Mouse (Mus musculus) adrenal gland, adult 18-20 months (tissue): Measurements from ENCODE around the gene Rps29. TPM values are rescaled to one million over a fixed set of nuclear protein-coding genes. Genes with fewer than 3 reads are reported as not detected.
A peak's percentile ranks its signal among the peaks of the same experiment; 100 is the strongest.

Experiments used
- DNase-seq, 2 experiments: peaks; one replicate each; pipeline ENCODE4 v3.0.0; 2021 to 2022; ENCODE audit warnings: low spot score in 2 of 2
- microRNA-seq, 2 experiments: library from miRNA; unstranded; fragments of <30 nt; microRNA quantifications; one replicate each; pipeline ENCODE4 v1.2.0; 2021; ENCODE audit warnings: borderline number of aligned reads in 2 of 2
- total RNA-seq, 2 experiments: library from RNA; stranded (reverse); gene quantifications; 1 replicate in 1 of 2; 2 replicates in 1 of 2; pipeline ENCODE4 v1.2.3; 2021

The Rps29 gene
- total RNA-seq, 2 experiments from 2014 or later = 1,279 to 1,338 TPM

DNA sequence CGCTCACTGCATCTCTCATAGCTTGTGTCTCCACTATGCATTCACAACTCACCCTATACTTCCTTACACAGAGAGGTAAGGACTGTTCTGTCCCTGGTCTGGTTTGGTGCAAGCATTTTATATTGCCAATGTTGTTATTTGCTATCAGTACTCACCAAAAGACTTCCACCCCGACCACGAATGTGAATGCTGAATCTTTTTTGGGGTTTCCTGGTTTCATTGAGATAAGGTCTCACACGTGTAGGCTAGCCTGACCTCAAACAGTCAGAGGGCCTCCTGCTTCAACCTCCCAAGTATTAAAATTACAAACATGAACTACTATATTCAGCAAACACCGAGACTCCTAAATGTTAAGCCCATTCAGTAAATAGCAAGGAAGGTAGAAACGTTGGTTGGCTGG, 27.7 kb downstream of the Rps29 start:
- no peak for DNase-seq

DNA sequence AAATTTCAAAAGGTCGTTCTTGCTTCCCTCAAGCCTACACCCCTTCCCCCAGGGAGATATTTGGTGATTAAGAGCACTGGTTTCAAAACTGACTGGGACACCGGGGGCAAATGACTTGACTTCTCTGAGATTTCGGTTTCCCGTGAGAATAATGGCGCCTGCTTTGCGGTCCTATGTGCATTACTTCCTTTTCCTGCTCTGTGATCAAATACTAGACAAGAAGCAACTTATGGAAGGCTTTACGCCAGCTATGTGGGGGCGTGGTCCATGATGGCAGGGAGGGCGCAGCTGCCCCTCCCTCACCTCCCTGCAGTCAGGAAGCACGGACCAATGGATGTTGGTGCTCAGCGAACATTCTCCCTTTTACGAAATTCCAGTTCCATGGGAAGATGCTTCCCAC, 28.5 kb downstream of the Rps29 start:
- no peak for DNase-seq

DNA sequence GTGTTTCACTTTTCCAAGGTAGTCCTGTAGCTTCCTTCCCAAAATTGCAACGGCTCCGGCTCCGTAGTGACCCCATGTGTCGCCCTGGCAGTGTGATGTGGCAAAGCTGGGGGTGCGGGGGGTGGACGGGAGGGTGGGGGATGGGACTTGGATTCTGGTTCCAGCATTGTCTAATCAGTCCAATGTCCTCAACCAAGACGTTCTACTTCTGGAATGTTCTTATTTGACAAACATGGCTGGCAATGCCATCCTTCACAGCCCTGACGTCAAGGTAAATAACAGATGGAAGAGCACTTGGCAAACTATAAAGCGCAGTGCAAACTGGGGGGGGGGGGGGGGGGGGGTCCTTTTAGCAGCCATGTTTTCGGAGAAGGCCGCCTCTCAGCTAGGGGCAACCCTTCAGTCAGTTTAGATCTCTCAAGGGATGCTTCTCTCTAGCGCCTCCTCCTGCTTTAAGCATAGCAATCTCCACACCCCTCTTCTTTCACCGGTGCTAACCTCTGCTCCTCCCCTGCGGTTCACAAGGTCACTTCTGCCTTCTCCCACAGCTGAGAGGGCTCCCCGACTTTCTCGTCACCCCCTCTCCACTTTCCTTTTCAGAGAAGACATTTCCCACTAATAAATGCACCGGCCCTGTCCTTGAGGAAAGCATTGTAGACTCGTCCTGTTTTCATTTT, 29.2 kb downstream of the Rps29 start:
- DNase-seq = no peak

DNA sequence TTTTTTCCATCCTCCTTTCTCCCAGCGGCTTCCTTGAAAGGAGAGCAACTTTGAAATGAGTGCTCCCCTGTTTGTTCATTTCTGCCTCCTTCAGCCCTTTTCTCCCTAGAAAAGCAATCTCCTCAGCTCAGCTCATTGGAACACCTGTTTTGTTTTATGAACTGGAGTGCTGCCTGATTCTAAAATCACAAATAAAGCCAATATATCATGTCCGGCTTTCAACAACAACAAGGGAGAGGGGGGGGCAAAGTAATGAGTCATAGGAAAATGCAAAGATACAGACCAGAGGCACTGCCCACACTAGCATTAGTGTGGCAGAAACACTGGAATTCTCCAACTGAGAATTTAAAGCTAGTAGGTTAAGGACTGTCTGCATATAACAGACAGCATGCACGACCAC, 31.4 kb downstream of the Rps29 start:
- no peak for DNase-seq

DNA sequence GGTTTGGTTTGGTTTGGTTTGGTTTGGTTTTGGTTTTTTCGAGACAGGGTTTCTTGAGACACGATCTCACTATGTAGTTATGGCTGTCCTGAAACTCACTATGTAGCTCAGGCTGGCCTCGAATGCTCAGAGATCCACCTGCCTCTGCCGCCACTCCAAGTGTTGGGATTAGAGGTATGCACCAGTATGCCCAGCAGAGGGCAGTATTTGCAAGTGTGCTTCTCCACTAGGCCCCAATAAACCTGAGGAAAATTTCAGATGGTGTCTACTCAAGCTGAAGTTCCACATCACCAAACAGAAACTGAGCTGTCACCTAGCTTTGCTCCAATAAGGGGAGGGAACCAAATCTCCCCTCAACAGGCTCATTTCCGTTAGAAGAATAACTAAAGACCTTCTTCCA, 31.8 kb downstream of the Rps29 start:
- peak in 1 of 2 experiments; percentile 7 for DNase-seq

DNA sequence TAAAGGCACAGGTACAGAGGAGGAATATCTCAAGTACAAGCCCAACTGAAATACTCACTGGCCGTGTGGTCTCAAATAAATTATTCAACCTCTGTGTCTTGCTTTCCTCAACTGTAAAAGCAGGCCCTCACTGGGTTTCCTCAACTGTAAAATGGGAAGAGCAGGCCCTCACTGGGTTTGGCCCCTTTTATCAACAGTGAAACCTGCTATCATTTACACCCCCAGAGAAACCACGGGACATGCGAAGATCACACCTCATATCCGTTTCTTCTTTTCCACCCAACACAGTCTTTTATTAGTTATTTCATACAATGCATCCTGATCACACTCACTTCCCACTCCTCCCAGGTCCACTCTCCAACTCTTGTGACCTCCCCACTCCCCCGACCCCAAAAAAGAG, 33.9 kb downstream of the Rps29 start:
- DNase-seq = no peak

DNA sequence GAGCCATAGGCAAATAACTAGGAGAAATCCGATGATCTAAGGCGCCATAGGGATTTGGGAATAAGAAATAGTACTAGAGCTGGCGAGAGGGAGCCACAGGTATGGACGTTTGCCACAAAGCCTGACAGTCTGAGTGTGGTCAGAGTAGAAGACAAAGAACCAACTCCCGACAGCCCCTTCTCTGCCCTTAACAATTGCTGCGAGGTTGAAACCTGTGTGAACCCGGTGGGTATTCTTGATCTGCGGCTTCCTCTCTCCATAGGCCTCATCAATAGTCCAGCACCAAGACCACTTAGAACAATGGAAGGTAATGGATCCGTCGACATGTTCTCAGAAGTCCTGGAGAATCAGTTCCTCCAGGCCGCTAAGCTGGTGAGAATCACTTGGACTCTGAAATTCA, 36.2 kb downstream of the Rps29 start:
- no peak for DNase-seq

DNA sequence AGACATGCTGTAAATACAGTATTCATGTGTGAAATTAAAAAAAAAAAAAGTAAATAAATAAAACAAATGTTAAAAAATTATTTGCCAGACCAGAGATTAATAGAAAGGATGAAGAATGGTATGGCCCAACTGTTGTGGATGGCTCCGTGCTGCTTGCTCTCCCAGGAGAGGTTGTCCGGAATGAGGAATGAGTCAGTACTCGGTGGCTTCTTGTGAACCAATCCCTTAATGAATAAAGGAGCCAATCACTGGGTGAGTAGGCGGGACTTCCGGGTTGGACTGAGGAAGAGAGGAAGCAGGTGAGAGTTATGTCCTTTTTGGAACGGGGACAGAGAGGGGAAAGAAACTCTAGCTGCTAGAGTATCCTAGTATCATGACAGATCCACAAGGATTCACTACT, 39.1 kb downstream of the Rps29 start:
- no peak for DNase-seq

Small RNAs within 50 kb of the gene (microRNA-seq; reads per million reads assigned to microRNA genes)
- 0 reads per million in 2 experiments for gene Gm47287
- 2.4 to 19.0 reads per million in 2 experiments for gene Gm47295

Other genes with a start within 250 kb of the Rps29 start
- gene Lrr1, start 9.6 kb upstream of the Rps29 start, total RNA-seq = not detected
- gene Rpl36al, start 24.9 kb upstream of the Rps29 start, total RNA-seq = 100 to 1,000 TPM; 505 to 610 TPM
- gene Mgat2, start 25.0 kb upstream of the Rps29 start, total RNA-seq = 10 to 100 TPM; 43.1 to 62.8 TPM
- 1 to 10 TPM; 3.3 to 4.5 TPM for gene Gm49383, start 37.9 kb upstream of the Rps29 start, total RNA-seq
- 1 to 10 TPM; 1.1 to 1.3 TPM for gene Dnaaf2, start 39.2 kb upstream of the Rps29 start, total RNA-seq
- gene Gm49384, start 45.1 kb upstream of the Rps29 start, total RNA-seq = 1 to 10 TPM; 2.9 to 4.1 TPM
- 1 to 10 TPM in 1 of 2 experiments, under 1 TPM in 1; 0.99 to 1.3 TPM for gene Pole2, start 69.0 kb upstream of the Rps29 start, total RNA-seq
- 1 to 10 TPM; 7.0 to 8.5 TPM for gene Klhdc1, start 82.0 kb upstream of the Rps29 start, total RNA-seq
- 10 to 100 TPM; 53.2 to 55.6 TPM for gene Klhdc2, start 137.5 kb upstream of the Rps29 start, total RNA-seq
- 10 to 100 TPM; 40.3 to 48.6 TPM for gene Nemf, start 198.0 kb upstream of the Rps29 start, total RNA-seq
- 100 to 1,000 TPM; 117 to 135 TPM for gene Arf6, start 213.0 kb upstream of the Rps29 start, total RNA-seq
- gene Gm9887, start 213.3 kb upstream of the Rps29 start, total RNA-seq = under 1 TPM; 0.70 to 0.89 TPM